Mouse (Mus musculus): Measurements from ENCODE around the gene Rassf6.

Rassf6 gene

DNA sequence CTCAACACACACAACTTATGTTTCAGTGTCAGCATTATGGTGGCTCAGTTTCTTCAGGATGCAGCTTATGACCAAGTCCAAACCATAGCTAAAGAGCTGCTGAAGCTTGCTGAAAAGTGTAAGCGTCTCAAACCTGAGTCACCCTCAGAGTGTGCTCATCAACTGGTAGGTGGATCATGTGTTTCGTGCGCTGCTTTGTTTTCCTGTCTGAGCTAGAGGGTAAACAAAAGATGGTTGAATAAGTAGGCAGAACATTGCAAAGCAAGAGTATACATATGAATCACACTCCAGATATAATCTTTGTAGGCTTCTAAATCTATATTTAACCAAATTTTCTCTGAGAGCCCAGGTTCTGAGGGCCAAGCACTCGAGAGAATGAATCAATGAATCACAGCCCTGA is 76.3 kb downstream of the Rassf6 start:
- DNase-seq, result no peak

DNA sequence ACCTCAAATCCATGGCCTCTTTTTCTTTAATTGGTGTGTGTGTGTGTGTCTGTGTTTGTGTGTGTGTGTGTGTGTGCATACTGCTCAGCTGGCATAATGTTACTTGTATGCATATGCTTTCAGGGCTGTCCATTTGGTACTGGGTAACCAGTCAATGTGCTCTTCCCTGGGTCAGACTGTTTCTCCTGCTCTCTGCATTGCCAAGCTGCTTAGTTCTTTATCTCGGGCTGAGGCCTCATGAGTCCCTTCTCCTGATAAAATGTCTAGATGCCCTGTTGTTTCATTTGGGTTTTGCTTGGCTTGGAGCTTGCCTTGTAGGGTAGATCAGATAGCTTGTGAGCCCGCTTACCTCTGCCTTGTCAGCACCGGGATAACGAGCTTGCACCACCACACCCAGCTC is 77.6 kb downstream of the Rassf6 start:
- DNase-seq, result no peak

DNA sequence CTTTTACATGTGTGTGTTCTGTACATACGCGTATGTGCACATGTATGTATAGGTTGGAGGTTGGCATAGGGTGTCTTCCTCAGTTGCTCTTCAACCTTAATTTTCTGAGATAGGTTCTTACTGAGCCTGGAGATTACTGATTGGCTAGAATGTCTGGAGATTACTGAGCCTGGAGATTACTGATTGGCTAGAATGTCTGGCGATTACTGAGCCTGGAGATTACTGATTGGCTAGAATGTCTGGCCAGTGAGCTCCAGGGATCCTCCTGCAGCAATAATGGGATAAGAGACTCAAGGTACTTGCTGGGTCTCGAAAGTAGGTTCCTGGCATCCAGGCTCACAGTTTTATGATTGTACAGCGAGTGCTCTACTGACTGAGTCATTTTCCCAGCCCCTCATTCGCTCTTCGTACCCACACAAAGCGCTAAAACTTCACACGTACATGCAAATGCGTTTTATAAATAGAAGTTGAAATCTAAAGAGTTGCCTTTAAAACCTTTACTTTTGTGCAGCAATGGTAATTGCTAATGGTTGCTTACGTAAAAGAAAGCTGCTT is 78.7 kb downstream of the Rassf6 start:
- DNase-seq, result no peak

- DNase-seq, result no peak
Observed at GRCm38 (mm10) chr5:90560743-90561142, 79.7 kb downstream of the Rassf6 start, which contains the start of gene 5830473C10Rik. 5830473C10Rik (plus strand) TSS chr5:90561107.

DNA sequence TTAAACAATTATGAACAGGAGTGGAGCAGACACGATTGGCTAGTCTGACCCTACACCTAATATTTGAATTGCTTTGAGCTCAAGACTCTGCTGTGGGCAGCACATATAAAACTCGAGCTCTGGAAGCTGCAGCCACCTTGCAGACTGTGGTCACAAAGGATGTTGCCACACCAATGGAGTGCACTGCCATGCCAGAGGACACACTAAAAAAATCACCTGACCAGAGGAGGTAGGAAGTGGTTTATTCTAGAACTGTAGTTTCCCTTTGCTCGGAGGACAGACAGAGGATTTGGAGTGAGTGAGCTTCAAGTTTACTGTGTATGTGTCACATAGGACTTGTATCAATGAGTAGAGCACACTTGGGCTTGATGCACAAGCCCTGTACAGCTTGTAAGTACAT is 84.4 kb downstream of the Rassf6 start:
- no peak for DNase-seq

All from thymus, postnatal 36 days (tissue).